Mouse (Mus musculus): ENCODE measurements around the gene Sap30bp. TPM values are rescaled to one million over a fixed set of nuclear protein-coding genes. Genes with fewer than 3 reads are reported as not detected.

The Sap30bp gene
- polyA plus RNA-seq, 1 experiment, result not detected

GRCm38 (mm10) chr11:115962651-115963412 lies 29.8 kb downstream of the Sap30bp start:
- H3K4me1 ChIP-seq (ENCODE audit: control insufficient read depth, insufficient read depth, low read length), result no peaks in the 10 kb centered on the region
- WGBS, result 89% methylated on average over 9 of the region's 9 CpGs
- no peak overlapping the region for H3K27ac ChIP-seq (ENCODE audit: insufficient read depth, low read depth, low read length)
- TF ChIP-seq CTCF (IDR thresholded peaks at IDR 0.05; ENCODE audit: insufficient read depth, low read depth, low read length), result no peak
- TF ChIP-seq POLR2A (IDR thresholded peaks at IDR 0.05; ENCODE audit: insufficient read depth, low read depth, low read length), result no peak
- H3K4me3 ChIP-seq (ENCODE audit: insufficient read depth, low read depth, low read length), result no peak overlapping the region

GRCm38 (mm10) chr11:115964977-115965604 lies 32.0 kb downstream of the Sap30bp start:
- Histone ChIP-seq H3K4me3 (ENCODE audit: insufficient read depth, low read depth, low read length) (no peak overlapping the region), H3K27ac (ENCODE audit: insufficient read depth, low read depth, low read length) (no peak overlapping the region), H3K4me1 (ENCODE audit: control insufficient read depth, insufficient read depth, low read length) (no peaks in the 10 kb centered on the region)
- 81% methylated on average over 10 of the region's 10 CpGs for WGBS
- TF ChIP-seq POLR2A (IDR thresholded peaks at IDR 0.05; ENCODE audit: insufficient read depth, low read depth, low read length) (no peak), CTCF (IDR thresholded peaks at IDR 0.05; ENCODE audit: insufficient read depth, low read depth, low read length) (no peak)

GRCm38 (mm10) chr11:115968731-115969405 lies 35.8 kb downstream of the Sap30bp start:
- H3K27ac ChIP-seq (ENCODE audit: insufficient read depth, low read depth, low read length), result no peak overlapping the region
- H3K4me3 ChIP-seq (ENCODE audit: insufficient read depth, low read depth, low read length), result no peak overlapping the region
- H3K4me1 ChIP-seq (ENCODE audit: control insufficient read depth, insufficient read depth, low read length), result no peaks in the 10 kb centered on the region
- TF ChIP-seq POLR2A (IDR thresholded peaks at IDR 0.05; ENCODE audit: insufficient read depth, low read depth, low read length), result no peak
- no peak for TF ChIP-seq CTCF (IDR thresholded peaks at IDR 0.05; ENCODE audit: insufficient read depth, low read depth, low read length)
- WGBS, result 73% methylated on average over 5 of the region's 5 CpGs

- H3K27ac ChIP-seq (ENCODE audit: insufficient read depth, low read depth, low read length), result no peak overlapping the region
- 71% methylated on average over 15 of the region's 15 CpGs for WGBS
- H3K4me3 ChIP-seq (ENCODE audit: insufficient read depth, low read depth, low read length), result no peak overlapping the region
- H3K4me1 ChIP-seq (ENCODE audit: control insufficient read depth, insufficient read depth, low read length), result peaks cover 6% of the 10 kb centered on the region; the same call in 1 of the 2 replicates
- TF ChIP-seq POLR2A (IDR thresholded peaks at IDR 0.05; ENCODE audit: insufficient read depth, low read depth, low read length), result no peak
- TF ChIP-seq CTCF (IDR thresholded peaks at IDR 0.05; ENCODE audit: insufficient read depth, low read depth, low read length), result no peak
These were observed 37.1 kb downstream of the Sap30bp start for GRCm38 (mm10) chr11:115970006-115970673.

- TF ChIP-seq CTCF (IDR thresholded peaks at IDR 0.05; ENCODE audit: insufficient read depth, low read depth, low read length) (no peak), POLR2A (IDR thresholded peaks at IDR 0.05; ENCODE audit: insufficient read depth, low read depth, low read length) (no peak)
- Histone ChIP-seq H3K4me3 (ENCODE audit: insufficient read depth, low read depth, low read length) (no peak overlapping the region), H3K4me1 (ENCODE audit: control insufficient read depth, insufficient read depth, low read length) (peaks cover 6% of the 10 kb centered on the region; the same call in 1 of the 2 replicates), H3K27ac (ENCODE audit: insufficient read depth, low read depth, low read length) (no peak overlapping the region)
- 82% methylated on average over 6 of the region's 6 CpGs for WGBS
These were observed 37.9 kb downstream of the Sap30bp start for GRCm38 (mm10) chr11:115971016-115971415.

- TF ChIP-seq CTCF (IDR thresholded peaks at IDR 0.05; ENCODE audit: insufficient read depth, low read depth, low read length), result no peak
- TF ChIP-seq POLR2A (IDR thresholded peaks at IDR 0.05; ENCODE audit: insufficient read depth, low read depth, low read length), result no peak
- H3K4me3 ChIP-seq (ENCODE audit: insufficient read depth, low read depth, low read length), result peak within 1 kb of the TSS; percentile 22
- whole genome bisulfite sequencing, result 13% methylated on average over 56 of the region's 58 CpGs
- H3K27ac ChIP-seq (ENCODE audit: insufficient read depth, low read depth, low read length), result no peak within 1 kb of the TSS
- H3K4me1 ChIP-seq (ENCODE audit: control insufficient read depth, insufficient read depth, low read length), result peaks cover 6% of the 10 kb centered on the region; the same call in 1 of the 2 replicates
These were observed 41.4 kb downstream of the Sap30bp start, which contains the start of gene Itgb4 for GRCm38 (mm10) chr11:115974309-115975082. Gene Itgb4 (plus strand): TSS chr11:115974709.

- peak overlapping the region; percentile 22 for H3K4me3 ChIP-seq (ENCODE audit: insufficient read depth, low read depth, low read length)
These were observed 42.0 kb downstream of the Sap30bp start for GRCm38 (mm10) chr11:115975083-115975420.

GRCm38 (mm10) chr11:115975544-115975943 lies 42.5 kb downstream of the Sap30bp start:
- 33% methylated on average over 12 of the region's 12 CpGs for WGBS
- Histone ChIP-seq H3K4me1 (ENCODE audit: control insufficient read depth, insufficient read depth, low read length) (peaks cover 6% of the 10 kb centered on the region; the same call in 1 of the 2 replicates), H3K4me3 (ENCODE audit: insufficient read depth, low read depth, low read length) (no peak overlapping the region), H3K27ac (ENCODE audit: insufficient read depth, low read depth, low read length) (no peak overlapping the region)
- TF ChIP-seq CTCF (IDR thresholded peaks at IDR 0.05; ENCODE audit: insufficient read depth, low read depth, low read length), result no peak
- no peak for TF ChIP-seq POLR2A (IDR thresholded peaks at IDR 0.05; ENCODE audit: insufficient read depth, low read depth, low read length)

More at GRCm38 (mm10) chr11:115975083-115975420, 42.0 kb downstream of the Sap30bp start:
- Histone ChIP-seq H3K27ac (ENCODE audit: insufficient read depth, low read depth, low read length) (no peak overlapping the region), H3K4me1 (ENCODE audit: control insufficient read depth, insufficient read depth, low read length) (peaks cover 6% of the 10 kb centered on the region; the same call in 1 of the 2 replicates)
- WGBS, result 5% methylated on average over 18 of the region's 18 CpGs
- TF ChIP-seq POLR2A (IDR thresholded peaks at IDR 0.05; ENCODE audit: insufficient read depth, low read depth, low read length) (no peak), CTCF (IDR thresholded peaks at IDR 0.05; ENCODE audit: insufficient read depth, low read depth, low read length) (no peak)

Data from olfactory bulb, adult 2 months (tissue).